Mouse (Mus musculus): ENCODE results near the gene Bglap2. TPM values are rescaled to one million over a fixed set of nuclear protein-coding genes. Genes with fewer than 3 reads are reported as not detected.
"Not testable (repeated sequence)": the region's sequence is repeated elsewhere in the genome, so short reads cannot be mapped to it uniquely, and the experiment has no call there.

Bglap2 gene
- not detected in 2 replicates for total RNA-seq (2015; ENCODE audit: low replicate concordance)
- total RNA-seq (2017; ENCODE audit: low replicate concordance) = 3.9 TPM in 1 of 2 replicates, not detected in the other

GRCm38 (mm10) chr3:88378599-88378998, at the start of gene Bglap2:
Bglap2 (minus strand) TSS chr3:88378699.
- not testable (repeated sequence) for ATAC-seq (replicated peaks; ENCODE audit: low FRiP score, poor library complexity, severe bottlenecking)

GRCm38 (mm10) chr3:88427342-88427905, 48.9 kb upstream of the Bglap2 start:
- no peak for ATAC-seq (replicated peaks; ENCODE audit: low FRiP score, poor library complexity, severe bottlenecking)

DNA sequence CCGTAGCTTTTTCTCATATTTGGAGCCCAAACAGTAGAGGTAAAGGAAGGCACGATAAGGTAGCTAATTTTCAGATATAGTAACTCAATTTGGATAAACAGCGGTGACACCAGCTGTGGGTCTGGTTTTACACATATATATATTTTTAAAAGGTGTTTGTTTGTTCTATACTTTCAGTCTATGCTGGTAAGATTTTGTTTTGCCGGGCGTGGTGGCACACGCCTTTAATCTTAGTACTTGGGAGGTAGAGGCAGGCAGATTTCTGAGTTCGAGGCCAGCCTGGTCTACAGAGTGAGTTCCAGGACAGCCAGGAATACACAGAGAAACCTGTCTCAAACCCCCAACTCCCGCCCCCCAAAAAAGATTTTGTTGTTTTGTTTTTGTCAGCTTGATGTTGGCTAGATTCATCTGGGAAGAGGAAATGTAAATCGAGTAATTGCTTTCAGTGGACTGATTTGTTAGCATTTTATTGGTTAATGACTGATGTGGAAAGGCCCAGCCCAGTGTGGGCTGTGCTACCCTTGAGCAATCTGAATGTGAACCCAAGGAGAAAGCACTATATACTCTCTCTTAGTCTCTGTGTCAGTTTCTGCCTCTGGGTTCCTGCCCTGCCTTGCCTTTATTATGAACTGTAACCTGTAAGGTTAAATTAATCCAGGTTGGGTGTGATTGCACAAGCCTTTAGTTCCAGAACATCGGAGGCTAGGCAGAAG, 47.4 kb upstream of the Bglap2 start:
- ATAC-seq (replicated peaks; ENCODE audit: low FRiP score, poor library complexity, severe bottlenecking) = no peak

DNA sequence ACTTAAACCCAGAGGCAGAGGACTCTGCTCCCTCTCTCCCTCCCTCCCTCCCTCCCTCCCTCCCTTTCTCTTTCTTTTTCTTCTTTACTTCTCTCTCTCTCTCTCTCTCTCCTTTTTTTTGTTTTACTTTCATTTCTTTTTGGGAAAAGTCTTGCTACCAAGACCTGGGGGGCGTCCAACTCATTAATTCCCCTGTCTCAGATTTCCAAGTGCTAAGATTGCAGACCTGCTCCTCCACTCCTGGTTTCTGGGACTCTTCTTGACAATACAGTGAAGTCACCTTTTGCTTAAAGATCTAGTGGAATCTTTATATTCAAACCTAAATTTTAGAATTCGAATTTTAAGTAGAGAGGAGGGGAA, 46.8 kb upstream of the Bglap2 start:
- no peak for ATAC-seq (replicated peaks; ENCODE audit: low FRiP score, poor library complexity, severe bottlenecking)

DNA sequence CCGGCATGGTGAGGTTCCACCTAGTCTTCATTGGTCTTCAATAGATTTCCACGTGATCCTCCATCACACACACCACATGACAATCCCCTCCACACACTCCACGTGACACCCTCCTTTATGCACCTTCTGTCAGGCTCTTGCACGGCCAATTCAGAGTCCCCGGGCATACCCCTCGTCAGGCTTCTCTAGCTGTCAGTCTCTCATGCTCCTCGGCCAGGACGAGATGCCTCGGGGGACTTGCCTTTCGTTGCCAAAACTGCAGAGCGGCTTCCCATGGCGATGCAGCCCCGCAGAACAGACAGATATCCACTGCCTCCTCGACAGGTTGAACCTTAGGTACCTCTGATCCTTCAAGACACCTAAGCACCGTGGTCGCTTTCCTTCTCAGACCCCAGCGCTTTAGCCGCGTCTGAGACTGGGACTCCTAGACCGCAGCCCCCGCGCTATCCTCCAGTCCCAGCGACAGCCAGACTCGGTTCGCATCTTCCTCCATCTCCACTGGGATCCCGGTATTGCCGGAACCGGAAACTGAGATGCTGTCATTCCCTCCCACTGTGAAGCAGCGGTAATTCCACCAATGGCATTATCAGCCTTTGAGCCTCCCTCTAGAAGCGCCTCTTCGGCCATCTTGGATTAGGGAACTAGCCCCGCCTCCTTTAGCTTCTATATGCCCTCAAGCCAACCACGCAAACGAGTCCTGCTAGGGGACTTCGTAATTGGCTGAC, 46.3 kb upstream of the Bglap2 start, which contains the start of gene Slc25a44:
TSS of gene Slc25a44 (minus strand) at position 535 of the 725 bp plus-strand sequence.
- ATAC-seq (replicated peaks; ENCODE audit: low FRiP score, poor library complexity, severe bottlenecking) = peak; percentile 87

DNA sequence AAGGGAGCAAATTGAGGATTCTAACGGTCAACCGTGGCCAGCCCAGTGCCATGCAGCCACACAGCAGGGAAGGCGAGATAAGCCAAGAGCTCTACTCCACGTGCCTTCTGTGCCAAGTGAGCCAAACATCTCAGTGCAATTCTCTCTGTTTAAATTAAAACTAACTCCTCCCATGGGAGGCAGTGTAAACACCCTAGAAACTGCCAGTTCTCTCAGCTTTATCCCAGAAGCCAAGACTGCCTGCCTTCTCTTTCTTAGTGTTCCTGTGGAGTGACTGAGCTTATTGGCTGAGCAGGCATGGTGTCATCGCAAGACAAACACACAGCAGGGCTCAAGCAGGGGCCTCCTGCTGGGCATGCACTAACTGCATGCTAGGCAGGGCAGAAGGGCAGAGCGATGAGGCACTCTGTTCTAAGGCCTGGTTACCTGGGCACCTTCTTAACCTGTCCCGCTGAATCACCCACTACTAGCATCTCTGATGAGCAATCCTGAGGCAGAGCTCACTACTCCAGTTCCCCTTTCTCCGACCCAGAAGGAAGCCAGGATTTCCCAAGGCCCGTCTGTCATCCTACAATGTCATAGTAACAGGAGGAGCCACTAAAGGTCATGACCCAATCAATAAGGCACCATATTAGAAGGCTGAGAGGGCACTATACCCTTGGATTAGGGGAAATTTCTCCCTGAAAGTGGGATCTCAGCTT, 43.7 kb upstream of the Bglap2 start:
- ATAC-seq (replicated peaks; ENCODE audit: low FRiP score, poor library complexity, severe bottlenecking) = peak; percentile 77

DNA sequence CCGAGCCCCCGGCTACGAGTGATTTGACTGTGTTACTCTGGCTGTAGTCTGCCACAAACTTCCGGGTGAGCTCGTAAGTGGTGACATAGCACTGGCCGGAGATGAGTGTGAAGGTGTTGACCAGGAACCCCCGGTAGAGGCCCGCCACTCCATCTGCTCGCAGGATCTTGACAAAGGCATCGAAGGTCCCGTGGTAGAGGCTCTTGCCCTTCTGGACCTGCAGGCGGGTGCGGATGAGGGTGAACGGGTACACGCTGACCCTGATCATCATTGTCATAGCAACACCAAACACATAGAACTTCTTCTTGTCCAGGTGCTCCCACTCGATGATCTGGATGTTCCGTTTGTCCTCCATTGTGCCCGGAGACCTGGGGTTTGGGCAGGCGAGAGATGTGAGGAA, 42.3 kb upstream of the Bglap2 start:
- no peak for ATAC-seq (replicated peaks; ENCODE audit: low FRiP score, poor library complexity, severe bottlenecking)

GRCm38 (mm10) chr3:88418016-88418415, 39.5 kb upstream of the Bglap2 start:
- no peak for ATAC-seq (replicated peaks; ENCODE audit: low FRiP score, poor library complexity, severe bottlenecking)

DNA sequence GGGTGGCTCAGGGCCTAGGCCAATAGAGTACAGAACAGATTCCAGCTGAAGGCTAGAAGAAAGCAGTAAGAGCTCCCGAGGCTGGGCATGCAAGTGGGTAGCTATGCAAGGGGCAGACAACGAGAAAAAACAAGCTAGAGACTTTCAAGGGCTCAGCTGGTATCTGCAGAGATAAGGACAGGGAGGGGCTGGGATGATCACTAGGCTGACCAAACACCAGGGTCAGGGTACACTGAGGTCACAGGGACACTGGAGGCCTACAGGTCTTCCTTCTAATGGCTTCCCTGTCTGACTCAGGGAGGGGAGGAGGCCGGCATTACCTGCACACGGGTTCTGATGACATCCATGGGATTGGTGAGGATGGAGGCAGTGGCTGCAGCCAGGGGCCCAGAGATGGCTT, 37.2 kb upstream of the Bglap2 start:
- no peak; the same call in 1 of the 2 replicates for ATAC-seq (replicated peaks; ENCODE audit: low FRiP score, poor library complexity, severe bottlenecking)

- no peak for ATAC-seq (replicated peaks; ENCODE audit: low FRiP score, poor library complexity, severe bottlenecking)
These were observed 34.1 kb upstream of the Bglap2 start for GRCm38 (mm10) chr3:88412636-88413035.

- ATAC-seq (replicated peaks; ENCODE audit: low FRiP score, poor library complexity, severe bottlenecking) = peak; percentile 71
These were observed 33.2 kb upstream of the Bglap2 start for GRCm38 (mm10) chr3:88411681-88412080.

- ATAC-seq (replicated peaks; ENCODE audit: low FRiP score, poor library complexity, severe bottlenecking) = no peak
These were observed 32.1 kb upstream of the Bglap2 start for GRCm38 (mm10) chr3:88410645-88411031.

- ATAC-seq (replicated peaks; ENCODE audit: low FRiP score, poor library complexity, severe bottlenecking) = peak; percentile 85
These were observed 31.5 kb upstream of the Bglap2 start, which contains the start of gene Pmf1 for GRCm38 (mm10) chr3:88409741-88410644. Pmf1 (minus strand) TSS chr3:88410331.

GRCm38 (mm10) chr3:88408953-88409352, 30.5 kb upstream of the Bglap2 start:
- ATAC-seq (replicated peaks; ENCODE audit: low FRiP score, poor library complexity, severe bottlenecking) = no peak

- no peak for ATAC-seq (replicated peaks; ENCODE audit: low FRiP score, poor library complexity, severe bottlenecking)
These were observed 29.0 kb upstream of the Bglap2 start for GRCm38 (mm10) chr3:88407529-88407928.

GRCm38 (mm10) chr3:88407090-88407489, 28.6 kb upstream of the Bglap2 start:
- peak; percentile 27; the same call in 1 of the 2 replicates for ATAC-seq (replicated peaks; ENCODE audit: low FRiP score, poor library complexity, severe bottlenecking)

DNA sequence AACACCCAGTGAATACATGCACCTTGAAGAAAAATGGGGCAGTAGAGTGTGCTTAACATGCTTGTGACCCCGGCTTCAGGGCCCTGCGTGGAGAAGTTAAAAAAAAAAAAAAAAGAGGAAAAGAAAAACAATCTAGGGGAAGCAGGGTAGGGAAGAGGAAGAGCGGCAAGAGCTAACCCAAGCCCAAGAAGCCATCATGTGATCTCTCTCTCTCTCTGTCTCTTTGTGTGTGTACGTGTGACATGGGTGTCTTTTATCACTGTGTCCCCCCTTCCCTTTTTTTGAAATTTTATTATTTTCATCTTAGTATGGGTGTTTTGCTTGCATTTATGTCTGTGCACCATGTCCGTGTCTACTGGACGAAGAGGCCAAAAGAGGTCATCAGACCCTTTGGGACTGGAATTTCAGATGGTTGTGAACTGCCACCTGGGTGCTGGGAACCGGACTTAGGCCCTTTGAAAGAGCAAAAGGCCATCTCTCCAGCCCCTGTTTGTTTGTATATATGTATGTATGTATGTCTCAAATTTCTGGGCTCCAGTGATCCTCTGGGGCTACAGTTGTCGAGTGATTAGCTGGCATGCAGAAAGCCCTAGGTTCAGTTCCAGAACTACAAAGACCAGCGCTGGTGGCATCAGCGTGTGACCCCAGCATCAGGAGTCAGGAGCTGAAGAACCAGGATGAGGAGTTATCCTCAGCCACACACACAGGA, 25.2 kb upstream of the Bglap2 start:
- no peak for ATAC-seq (replicated peaks; ENCODE audit: low FRiP score, poor library complexity, severe bottlenecking)

DNA sequence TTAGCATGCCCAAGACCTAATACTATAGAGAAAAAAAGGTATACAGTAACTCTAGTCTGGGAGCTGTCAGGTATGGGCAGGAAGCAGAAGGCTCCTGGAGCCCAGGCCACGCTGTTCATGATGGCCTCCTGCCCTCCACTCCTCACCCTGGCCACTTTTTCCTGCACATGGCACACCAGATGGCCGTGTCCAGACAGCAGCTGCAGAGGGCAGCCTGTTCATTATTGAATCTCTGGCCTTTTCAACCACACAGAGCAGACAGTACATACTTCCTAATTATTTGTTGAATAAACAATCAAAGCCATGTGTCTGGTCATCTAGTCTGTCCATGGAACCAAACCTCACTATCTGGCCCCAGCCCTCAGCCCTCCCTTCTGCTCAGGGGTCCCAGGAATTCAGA, 20.2 kb upstream of the Bglap2 start:
- no peak for ATAC-seq (replicated peaks; ENCODE audit: low FRiP score, poor library complexity, severe bottlenecking)

DNA sequence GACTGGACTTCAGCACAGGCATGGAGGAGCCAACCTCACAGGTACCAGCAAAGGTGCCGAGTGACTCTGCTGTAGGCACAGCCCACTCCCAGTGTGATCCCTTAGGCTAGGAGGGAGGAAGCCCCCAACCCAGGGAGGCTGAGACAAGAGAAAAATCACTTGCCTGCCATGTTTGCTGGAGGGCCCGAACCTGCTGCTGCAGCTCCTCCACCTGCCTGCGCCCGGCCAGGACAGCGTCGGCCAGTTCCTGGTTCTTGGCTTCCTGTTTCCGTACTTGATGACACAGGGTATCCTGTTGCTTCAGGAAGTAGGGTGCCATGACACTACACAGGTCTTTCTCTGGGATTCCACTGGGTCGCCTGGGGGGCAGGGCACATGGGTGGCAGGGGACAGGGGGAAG, 17.2 kb upstream of the Bglap2 start:
- no peak for ATAC-seq (replicated peaks; ENCODE audit: low FRiP score, poor library complexity, severe bottlenecking)

All from erythroid progenitor cell, adult 5-6 weeks (primary cell).